Mouse (Mus musculus) lung, postnatal 0 days (tissue): ENCODE measurements around the gene Ogn.

Experiments
- CTCF ChIP-seq: IDR thresholded peaks from 2 replicates; pipeline ENCODE4 v1.5.1; 2016; ENCODE audit warnings: antibody characterized with exemption, mild to moderate bottlenecking
- EP300 ChIP-seq: IDR thresholded peaks from 2 replicates; pipeline ENCODE4 v1.6.1; 2016; ENCODE audit warnings: antibody characterized with exemption, mild to moderate bottlenecking, control low read depth

GRCm38 (mm10) chr13:49618365-49618764, 10.5 kb downstream of the Ogn start:
- TF ChIP-seq CTCF: no peak
- TF ChIP-seq EP300: no peak
